Mouse (Mus musculus): ENCODE results near the gene Tmem156.

The Tmem156 gene

GRCm38 (mm10) chr5:65049880-65050279, 42.1 kb downstream of the Tmem156 start:
- peak; percentile 49 to 84 for DNase-seq (ENCODE audit: inconsistent age in 2 of 2, low spot score in 1 of 2)

- peak in 1 of 2 experiments; percentile 48 for DNase-seq (ENCODE audit: inconsistent age in 2 of 2, low spot score in 1 of 2)
Measured at GRCm38 (mm10) chr5:65047285-65047855, 44.6 kb downstream of the Tmem156 start.

- DNase-seq (ENCODE audit: inconsistent age in 2 of 2, low spot score in 1 of 2) = peak in 1 of 2 experiments; percentile 59
Measured at GRCm38 (mm10) chr5:65046442-65047284, 45.3 kb downstream of the Tmem156 start.

- peak; percentile 71 to 89 for DNase-seq (ENCODE audit: inconsistent age in 2 of 2, low spot score in 1 of 2)
Measured at GRCm38 (mm10) chr5:65045642-65046370, 46.1 kb downstream of the Tmem156 start.

- peak; percentile 56 to 85 for DNase-seq (ENCODE audit: inconsistent age in 2 of 2, low spot score in 1 of 2)
Measured at GRCm38 (mm10) chr5:65043407-65043895, 48.5 kb downstream of the Tmem156 start.

- peak; percentile 60 to 78 for DNase-seq (ENCODE audit: inconsistent age in 2 of 2, low spot score in 1 of 2)
Measured at GRCm38 (mm10) chr5:65040463-65040862, 51.5 kb downstream of the Tmem156 start.

GRCm38 (mm10) chr5:65038811-65039571, 52.9 kb downstream of the Tmem156 start:
- DNase-seq (ENCODE audit: inconsistent age in 2 of 2, low spot score in 1 of 2) = peak; percentile 61 to 88

- DNase-seq (ENCODE audit: inconsistent age in 2 of 2, low spot score in 1 of 2) = no peak
Measured at GRCm38 (mm10) chr5:65038305-65038704, 53.6 kb downstream of the Tmem156 start.

- DNase-seq (ENCODE audit: inconsistent age in 2 of 2, low spot score in 1 of 2) = no peak
Measured at GRCm38 (mm10) chr5:65036597-65036996, 55.3 kb downstream of the Tmem156 start.

GRCm38 (mm10) chr5:65028019-65028418, 63.9 kb downstream of the Tmem156 start:
- DNase-seq (ENCODE audit: inconsistent age in 2 of 2, low spot score in 1 of 2) = peak in 1 of 2 experiments; percentile 78

GRCm38 (mm10) chr5:65026776-65027175, 65.2 kb downstream of the Tmem156 start:
- peak; percentile 75 to 84 for DNase-seq (ENCODE audit: inconsistent age in 2 of 2, low spot score in 1 of 2)

GRCm38 (mm10) chr5:65025916-65026315, 66.0 kb downstream of the Tmem156 start:
- DNase-seq (ENCODE audit: inconsistent age in 2 of 2, low spot score in 1 of 2) = no peak

- DNase-seq (ENCODE audit: inconsistent age in 2 of 2, low spot score in 1 of 2) = no peak
Measured at GRCm38 (mm10) chr5:65024641-65025040, 67.3 kb downstream of the Tmem156 start.

GRCm38 (mm10) chr5:65022006-65022405, 69.9 kb downstream of the Tmem156 start:
- DNase-seq (ENCODE audit: inconsistent age in 2 of 2, low spot score in 1 of 2) = peak in 1 of 2 experiments; percentile 28

- DNase-seq (ENCODE audit: inconsistent age in 2 of 2, low spot score in 1 of 2) = peak; percentile 84 to 92
Measured at GRCm38 (mm10) chr5:65019823-65020222, 72.1 kb downstream of the Tmem156 start.

GRCm38 (mm10) chr5:65019109-65019508, 72.8 kb downstream of the Tmem156 start:
- peak in 1 of 2 experiments; percentile 45 for DNase-seq (ENCODE audit: inconsistent age in 2 of 2, low spot score in 1 of 2)

GRCm38 (mm10) chr5:65015508-65015907, 76.4 kb downstream of the Tmem156 start:
- DNase-seq (ENCODE audit: inconsistent age in 2 of 2, low spot score in 1 of 2) = no peak

GRCm38 (mm10) chr5:65011901-65012573, 79.9 kb downstream of the Tmem156 start:
- peak in 1 of 2 experiments; percentile 51 for DNase-seq (ENCODE audit: inconsistent age in 2 of 2, low spot score in 1 of 2)

- DNase-seq (ENCODE audit: inconsistent age in 2 of 2, low spot score in 1 of 2) = peak; percentile 80 to 92
Measured at GRCm38 (mm10) chr5:65006011-65006491, 85.9 kb downstream of the Tmem156 start.

- no peak for DNase-seq (ENCODE audit: inconsistent age in 2 of 2, low spot score in 1 of 2)
Measured at GRCm38 (mm10) chr5:65005251-65005650, 86.7 kb downstream of the Tmem156 start.
